Mouse (Mus musculus) ovary, postnatal 36 days (tissue): ENCODE data around the gene Exoc3l4.
A peak's percentile ranks its signal among the peaks of the same experiment; 100 is the strongest.

Experiments used
- DNase-seq: peaks from one replicate; pipeline ENCODE4 v3.0.0; 2022; ENCODE audit warnings: low spot score, mixed read lengths

Gene Exoc3l4

GRCm38 (mm10) chr12:111450359-111450758 is 33.5 kb downstream of the Exoc3l4 start:
- DNase-seq, result no peak

GRCm38 (mm10) chr12:111451561-111451960 is 34.7 kb downstream of the Exoc3l4 start:
- DNase-seq, result no peak

- no peak for DNase-seq
Measured at GRCm38 (mm10) chr12:111454021-111454420, 37.2 kb downstream of the Exoc3l4 start.

GRCm38 (mm10) chr12:111454543-111455280 is 37.9 kb downstream of the Exoc3l4 start:
- no peak for DNase-seq

GRCm38 (mm10) chr12:111455311-111455846 is 38.6 kb downstream of the Exoc3l4 start:
- no peak for DNase-seq

- DNase-seq, result no peak
Measured at GRCm38 (mm10) chr12:111455860-111456259, 39.0 kb downstream of the Exoc3l4 start.

GRCm38 (mm10) chr12:111457742-111458141 is 40.9 kb downstream of the Exoc3l4 start:
- no peak for DNase-seq

GRCm38 (mm10) chr12:111463570-111463969 is 46.8 kb downstream of the Exoc3l4 start:
- no peak for DNase-seq

- no peak for DNase-seq
Measured at GRCm38 (mm10) chr12:111466369-111466768, 49.6 kb downstream of the Exoc3l4 start.

- no peak for DNase-seq
Measured at GRCm38 (mm10) chr12:111468206-111468605, 51.4 kb downstream of the Exoc3l4 start.

GRCm38 (mm10) chr12:111469507-111469906 is 52.7 kb downstream of the Exoc3l4 start:
- DNase-seq, result peak; percentile 54

- no peak for DNase-seq
Measured at GRCm38 (mm10) chr12:111471119-111471518, 54.3 kb downstream of the Exoc3l4 start.

- DNase-seq, result no peak
Measured at GRCm38 (mm10) chr12:111471721-111472120, 54.9 kb downstream of the Exoc3l4 start.

- no peak for DNase-seq
Measured at GRCm38 (mm10) chr12:111472886-111473285, 56.1 kb downstream of the Exoc3l4 start.

- DNase-seq, result no peak
Measured at GRCm38 (mm10) chr12:111474384-111474783, 57.6 kb downstream of the Exoc3l4 start.

- DNase-seq, result peak; percentile 72
Measured at GRCm38 (mm10) chr12:111474893-111475643, 58.3 kb downstream of the Exoc3l4 start.

GRCm38 (mm10) chr12:111478924-111479323 is 62.1 kb downstream of the Exoc3l4 start:
- DNase-seq, result no peak

GRCm38 (mm10) chr12:111479917-111480316 is 63.1 kb downstream of the Exoc3l4 start:
- peak; percentile 33 for DNase-seq
